Comparison of ENCODE assay signal across 7 mouse cellular contexts in genomic region chr7:140047811-140048311, GRCm38 (mm10). TPM values are rescaled to one million over a fixed set of nuclear protein-coding genes. Genes with fewer than 3 reads are reported as not detected.
DNase-seq lines count a peak whose midpoint lies in the region; ATAC-seq lines count a peak whose summit lies in the region.

No protein-coding gene starts in this region.

- no peaks in the 10 kb centered on the region for H3K9me3 ChIP-seq in lung, embryonic 16.5 days (ENCODE audit: control insufficient read depth, low read length)
- H3K9me3 ChIP-seq in embryonic facial prominence, embryonic 12.5 days: no peaks in the 10 kb centered on the region
- H3K9me3 ChIP-seq in hindbrain, embryonic 12.5 days (replicated peaks): no peaks in the 10 kb centered on the region

- no peak; the same call in 1 of the 2 replicates for ATAC-seq in lung, embryonic 16.5 days (ENCODE audit: low read depth)
- no peak for ATAC-seq in embryonic facial prominence, embryonic 12.5 days (ENCODE audit: insufficient number of reproducible peaks, insufficient read depth, low FRiP score, low TSS enrichment)
- ATAC-seq in hindbrain, embryonic 12.5 days (ENCODE audit: low FRiP score): no peak

- H3K79me2 ChIP-seq in macrophage (ENCODE audit: inconsistent target): no peaks in the 10 kb centered on the region

- H3K4me2 ChIP-seq in lung, embryonic 16.5 days (ENCODE audit: low read depth, low read length): peak overlapping the region; percentile 63
- peak overlapping the region; percentile 53 for H3K4me2 ChIP-seq in embryonic facial prominence, embryonic 12.5 days (replicated peaks)
- H3K4me2 ChIP-seq in hindbrain, embryonic 12.5 days (replicated peaks): peak overlapping the region; percentile 70

- H3K4me1 ChIP-seq in lung, embryonic 16.5 days (replicated peaks; ENCODE audit: control insufficient read depth, insufficient read depth, low read length): peaks cover 12% of the 10 kb centered on the region
- peaks cover 17% of the 10 kb centered on the region for H3K4me1 ChIP-seq in embryonic facial prominence, embryonic 12.5 days
- peaks cover 33% of the 10 kb centered on the region for H3K4me1 ChIP-seq in hindbrain, embryonic 12.5 days

- H3K27ac ChIP-seq in lung, embryonic 16.5 days (ENCODE audit: low read length): no peak overlapping the region
- no peak overlapping the region for H3K27ac ChIP-seq in embryonic facial prominence, embryonic 12.5 days
- H3K27ac ChIP-seq in hindbrain, embryonic 12.5 days: peak overlapping the region; percentile 52; the same call in 1 of the 2 replicates
- no peak overlapping the region for H3K27ac ChIP-seq in macrophage

- H3K4me3 ChIP-seq in lung, embryonic 16.5 days (ENCODE audit: low read length): peak overlapping the region; percentile 43
- peak overlapping the region; percentile 34 for H3K4me3 ChIP-seq in embryonic facial prominence, embryonic 12.5 days
- peak overlapping the region; percentile 54 for H3K4me3 ChIP-seq in hindbrain, embryonic 12.5 days
- H3K4me3 ChIP-seq in macrophage (ENCODE audit: inconsistent target): peak overlapping the region; percentile 12; the same call in 1 of the 2 replicates

- peaks cover 70% of the 10 kb centered on the region for H3K27me3 ChIP-seq in lung, embryonic 16.5 days (ENCODE audit: control insufficient read depth, insufficient read depth, low read depth, low read length)
- peaks cover 83% of the 10 kb centered on the region for H3K27me3 ChIP-seq in embryonic facial prominence, embryonic 12.5 days
- H3K27me3 ChIP-seq in hindbrain, embryonic 12.5 days: peaks cover 84% of the 10 kb centered on the region

- no peak for DNase-seq in lung, postnatal 14 days
- no peak for DNase-seq in ovary, postnatal 36 days (ENCODE audit: low spot score)
- no peak for DNase-seq in left cerebral cortex, adult 18-20 months (ENCODE audit: low spot score in 2 of 2)

- under 1% methylated on average over 33 of the region's 33 CpGs for WGBS in lung, embryonic 16.5 days
- 1% methylated on average over 33 of the region's 33 CpGs for WGBS in embryonic facial prominence, embryonic 12.5 days
- under 1% methylated on average over 33 of the region's 33 CpGs for WGBS in hindbrain, embryonic 12.5 days
- WGBS in macrophage (ENCODE audit: missing documents): 2% methylated on average over 33 of the region's 33 CpGs

- 0 out of 2 replicates have a peak overlapping the region, but pooled peaks have one; percentile 10 for H3K9ac ChIP-seq in lung, embryonic 16.5 days (ENCODE audit: low read length)
- peak overlapping the region; percentile 16; the same call in 1 of the 2 replicates for H3K9ac ChIP-seq in embryonic facial prominence, embryonic 12.5 days
- peak overlapping the region; percentile 58 for H3K9ac ChIP-seq in hindbrain, embryonic 12.5 days

- H3K36me3 ChIP-seq in lung, embryonic 16.5 days (ENCODE audit: control insufficient read depth, insufficient read depth, low read length): no peaks in the 10 kb centered on the region
- H3K36me3 ChIP-seq in embryonic facial prominence, embryonic 12.5 days: no peaks in the 10 kb centered on the region
- no peaks in the 10 kb centered on the region for H3K36me3 ChIP-seq in hindbrain, embryonic 12.5 days
- no peaks in the 10 kb centered on the region for H3K36me3 ChIP-seq in macrophage (ENCODE audit: inconsistent target)

RNA-seq across cellular contexts. Expression of gene Msx3, which starts 1.0 kb away (rescaled TPM):
- not detected in 2 replicates for polyA plus RNA-seq in lung, embryonic 16.5 days (2015; fragmentation: Nextera tagmentation; extraction: Ambion mirVana)
- polyA plus RNA-seq in embryonic facial prominence, embryonic 12.5 days (2016; fragmentation: Nextera tagmentation; extraction: Ambion mirVana): 0.47 and 0.59 TPM in 2 replicates
- polyA plus RNA-seq in hindbrain, embryonic 12.5 days (2016; fragmentation: Nextera tagmentation; extraction: Ambion mirVana): 54.7 and 69.1 TPM in 2 replicates
- total RNA-seq in macrophage (2018; cell fraction: chromatin; rRNA removed): not detected
- not detected for total RNA-seq in macrophage (2018; cell fraction: cytosol; rRNA removed)
- total RNA-seq in macrophage (2018; cell fraction: nucleus; rRNA removed): not detected
- not detected in 3 replicates for polyA plus RNA-seq in macrophage (2018)
- not detected for total RNA-seq in left cerebral cortex, adult 18-20 months (2021)

RNA-seq across cellular contexts. Expression of gene Tubgcp2, which starts 11.4 kb away (rescaled TPM):
- polyA plus RNA-seq in lung, embryonic 16.5 days (2015; fragmentation: Nextera tagmentation; extraction: Ambion mirVana): 50.5 and 50.6 TPM in 2 replicates
- 73.8 and 82.9 TPM in 2 replicates for polyA plus RNA-seq in embryonic facial prominence, embryonic 12.5 days (2016; fragmentation: Nextera tagmentation; extraction: Ambion mirVana)
- 65.8 and 70.6 TPM in 2 replicates for polyA plus RNA-seq in hindbrain, embryonic 12.5 days (2016; fragmentation: Nextera tagmentation; extraction: Ambion mirVana)
- total RNA-seq in macrophage (2018; cell fraction: chromatin; rRNA removed): 10 to 100 TPM; 11.1 to 38.0 (median 25.2) TPM
- total RNA-seq in macrophage (2018; cell fraction: cytosol; rRNA removed): 10 to 100 TPM; 12.3 to 18.7 (median 14.6) TPM
- total RNA-seq in macrophage (2018; cell fraction: nucleus; rRNA removed): 10 to 100 TPM in 24 of 26 experiments, 1 to 10 TPM in 2; 9.0 to 45.0 (median 18.9) TPM
- 12.5 to 29.2 TPM (median 21.1 TPM) in 3 replicates for polyA plus RNA-seq in macrophage (2018)
- total RNA-seq in left cerebral cortex, adult 18-20 months (2021): 10 to 100 TPM; 34.5 to 36.1 TPM

RNA-seq across cellular contexts. Expression of gene Zfp511, which starts 11.7 kb away (rescaled TPM):
- 39.8 and 41.8 TPM in 2 replicates for polyA plus RNA-seq in lung, embryonic 16.5 days (2015; fragmentation: Nextera tagmentation; extraction: Ambion mirVana)
- 37.9 and 39.6 TPM in 2 replicates for polyA plus RNA-seq in embryonic facial prominence, embryonic 12.5 days (2016; fragmentation: Nextera tagmentation; extraction: Ambion mirVana)
- polyA plus RNA-seq in hindbrain, embryonic 12.5 days (2016; fragmentation: Nextera tagmentation; extraction: Ambion mirVana): 45.6 and 45.9 TPM in 2 replicates
- total RNA-seq in macrophage (2018; cell fraction: chromatin; rRNA removed): 10 to 100 TPM; 12.0 to 45.5 (median 27.2) TPM
- 10 to 100 TPM in 25 of 26 experiments, 1 to 10 TPM in 1; 9.9 to 19.4 (median 14.2) TPM for total RNA-seq in macrophage (2018; cell fraction: cytosol; rRNA removed)
- total RNA-seq in macrophage (2018; cell fraction: nucleus; rRNA removed): 10 to 100 TPM in 25 of 26 experiments, 1 to 10 TPM in 1; 7.9 to 49.5 (median 21.9) TPM
- 11.9 to 14.7 TPM (median 14.1 TPM) in 3 replicates for polyA plus RNA-seq in macrophage (2018)
- 10 to 100 TPM; 22.2 to 26.3 TPM for total RNA-seq in left cerebral cortex, adult 18-20 months (2021)

RNA-seq across cellular contexts. Expression of gene Caly, which starts 34.5 kb away (rescaled TPM):
- polyA plus RNA-seq in lung, embryonic 16.5 days (2015; fragmentation: Nextera tagmentation; extraction: Ambion mirVana): 0.63 and 1.6 TPM in 2 replicates
- 2.6 and 2.7 TPM in 2 replicates for polyA plus RNA-seq in embryonic facial prominence, embryonic 12.5 days (2016; fragmentation: Nextera tagmentation; extraction: Ambion mirVana)
- polyA plus RNA-seq in hindbrain, embryonic 12.5 days (2016; fragmentation: Nextera tagmentation; extraction: Ambion mirVana): 24.8 and 25.1 TPM in 2 replicates
- not detected for total RNA-seq in macrophage (2018; cell fraction: chromatin; rRNA removed)
- total RNA-seq in macrophage (2018; cell fraction: cytosol; rRNA removed): not detected
- total RNA-seq in macrophage (2018; cell fraction: nucleus; rRNA removed): not detected
- not detected in 3 replicates for polyA plus RNA-seq in macrophage (2018)
- 100 to 1,000 TPM; 188 to 210 TPM for total RNA-seq in left cerebral cortex, adult 18-20 months (2021)

RNA-seq across cellular contexts. Expression of gene Prap1, which starts 45.3 kb away (rescaled TPM):
- 0.49 TPM in 1 of 2 replicates, not detected in the other for polyA plus RNA-seq in lung, embryonic 16.5 days (2015; fragmentation: Nextera tagmentation; extraction: Ambion mirVana)
- polyA plus RNA-seq in embryonic facial prominence, embryonic 12.5 days (2016; fragmentation: Nextera tagmentation; extraction: Ambion mirVana): not detected in 2 replicates
- not detected in 2 replicates for polyA plus RNA-seq in hindbrain, embryonic 12.5 days (2016; fragmentation: Nextera tagmentation; extraction: Ambion mirVana)
- not detected for total RNA-seq in macrophage (2018; cell fraction: chromatin; rRNA removed)
- not detected for total RNA-seq in macrophage (2018; cell fraction: cytosol; rRNA removed)
- total RNA-seq in macrophage (2018; cell fraction: nucleus; rRNA removed): not detected
- not detected in 3 replicates for polyA plus RNA-seq in macrophage (2018)
- total RNA-seq in left cerebral cortex, adult 18-20 months (2021): not detected

Comparison
In these comparisons a context has a peak if more than half of its experiments do, and no peak if none do; other contexts are left out.
1. RNA of gene Msx3, which starts 1.0 kb away (polyA plus RNA-seq): 54.7 to 69.1 TPM in hindbrain, embryonic 12.5 days; 0.47 to 0.59 TPM in embryonic facial prominence, embryonic 12.5 days, not detected in lung, embryonic 16.5 days and not detected in macrophage; every median in the first group is over 10 times any median in the second.
2. Peak in every context shown above with its lines, with median percentiles within 50 percentile points of each other: H3K4me2 ChIP-seq, H3K4me3 ChIP-seq and H3K9ac ChIP-seq.